In the genomic region with DNA sequence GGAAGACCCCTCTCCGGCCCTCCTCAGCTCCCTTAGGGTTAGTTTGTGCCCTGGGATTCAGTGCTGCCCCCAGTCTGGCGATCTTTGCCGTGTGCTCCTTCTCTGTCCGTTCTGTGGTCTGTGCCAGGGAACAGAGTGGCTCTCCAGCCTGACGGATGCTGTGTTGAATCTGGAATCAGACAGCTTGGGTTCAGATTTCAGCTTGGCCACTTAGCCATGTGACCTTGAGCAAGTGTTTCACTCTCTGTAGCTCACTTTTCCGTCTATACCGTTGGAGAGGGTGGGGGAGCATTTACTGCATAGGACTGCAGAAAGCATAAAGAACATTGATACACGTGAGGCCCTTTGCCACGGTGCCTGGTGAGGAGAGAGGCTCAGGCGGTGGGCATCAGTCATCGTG, we compare ENCODE assay signal across 10 mouse cellular contexts. TPM values are rescaled to one million over a fixed set of nuclear protein-coding genes. Genes with fewer than 3 reads are reported as not detected.
DNase-seq lines count a peak whose midpoint lies in the region; ATAC-seq and TF ChIP-seq lines count a peak whose summit lies in the region.
"Had no signal": no experiment of that assay in that cellular context is flagged by ENCODE, and none has a peak within 500 bp of the region (broad histone marks: within the 10 kb centered on the region; RNA-seq: fewer than 3 reads in every experiment).

No protein-coding gene starts in this region.

- no peak for ATAC-seq in forebrain, embryonic 16.5 days
- no peak for ATAC-seq in heart, embryonic 13.5 days (ENCODE audit: extremely low read depth, insufficient number of reproducible peaks, low FRiP score, low TSS enrichment)
- no peak for ATAC-seq in limb, embryonic 15.5 days (ENCODE audit: insufficient number of reproducible peaks, low FRiP score, low TSS enrichment, low read depth)

- peaks cover 14% of the 10 kb centered on the region for H3K36me3 ChIP-seq in forebrain, embryonic 10.5 days (replicated peaks)
- H3K36me3 ChIP-seq in forebrain, embryonic 16.5 days (ENCODE audit: control insufficient read depth, insufficient read depth), result no peaks in the 10 kb centered on the region
- no peaks in the 10 kb centered on the region for H3K36me3 ChIP-seq in C2C12 (ENCODE audit: control insufficient read depth, insufficient read depth)
- no peaks in the 10 kb centered on the region for H3K36me3 ChIP-seq in heart, embryonic 13.5 days
- H3K36me3 ChIP-seq in limb, embryonic 15.5 days, result no peaks in the 10 kb centered on the region; the same call in 1 of the 2 replicates

- H3K9me3 ChIP-seq in forebrain, embryonic 10.5 days, result no peaks in the 10 kb centered on the region
- no peaks in the 10 kb centered on the region for H3K9me3 ChIP-seq in forebrain, embryonic 16.5 days (ENCODE audit: control insufficient read depth, low read length)
- no peaks in the 10 kb centered on the region for H3K9me3 ChIP-seq in heart, embryonic 13.5 days
- no peaks in the 10 kb centered on the region for H3K9me3 ChIP-seq in limb, embryonic 15.5 days

- H3K4me2 ChIP-seq in forebrain, embryonic 16.5 days (ENCODE audit: low read length), result no peak overlapping the region
- H3K4me2 ChIP-seq in heart, embryonic 13.5 days, result peak overlapping the region; percentile 43
- no peak overlapping the region; the same call in 1 of the 2 replicates for H3K4me2 ChIP-seq in limb, embryonic 15.5 days

- H3K4me1 ChIP-seq in forebrain, embryonic 10.5 days, result peaks cover 86% of the 10 kb centered on the region
- H3K4me1 ChIP-seq in forebrain, embryonic 16.5 days (replicated peaks; ENCODE audit: control insufficient read depth, insufficient read depth, low read length), result peaks cover 20% of the 10 kb centered on the region
- peaks cover 86% of the 10 kb centered on the region for H3K4me1 ChIP-seq in heart, embryonic 13.5 days
- H3K4me1 ChIP-seq in limb, embryonic 15.5 days, result peaks cover 75% of the 10 kb centered on the region

- WGBS in forebrain, embryonic 10.5 days, result 82% methylated on average over 11 of the region's 11 CpGs
- WGBS in forebrain, embryonic 16.5 days, result 68% methylated on average over 11 of the region's 11 CpGs
- WGBS in heart, embryonic 13.5 days, result 47% methylated on average over 11 of the region's 11 CpGs
- 59% methylated on average over 11 of the region's 11 CpGs for WGBS in limb, embryonic 15.5 days

- no peak overlapping the region for H3ac ChIP-seq in C2C12 (ENCODE audit: control insufficient read depth, insufficient read length, low read depth)

- no peak for DNase-seq in forebrain, embryonic 10.5 days (ENCODE audit: extremely low spot score, low spot score)
- no peak for DNase-seq in spleen, adult 12 weeks (ENCODE audit: low spot score)
- no peak for DNase-seq in urinary bladder, adult 18-20 months (ENCODE audit: low spot score in 2 of 2)
- no peak for DNase-seq in adrenal gland, postnatal 25 days
- DNase-seq: B cell, adult 2 months; liver had no signal

- peak overlapping the region; percentile 69; the same call in 1 of the 2 replicates for H3K27ac ChIP-seq in forebrain, embryonic 10.5 days
- no peak overlapping the region for H3K27ac ChIP-seq in forebrain, embryonic 16.5 days (ENCODE audit: low read length)
- peak overlapping the region; percentile 98 for H3K27ac ChIP-seq in heart, embryonic 13.5 days (replicated peaks)
- H3K27ac ChIP-seq in limb, embryonic 15.5 days, result peak overlapping the region; percentile 65

- H3K9ac ChIP-seq in forebrain, embryonic 16.5 days (replicated peaks; ENCODE audit: low read depth, low read length), result no peak overlapping the region
- H3K9ac ChIP-seq in heart, embryonic 13.5 days, result peak overlapping the region; percentile 65
- no peak overlapping the region for H3K9ac ChIP-seq in limb, embryonic 15.5 days

- H3K4me3 ChIP-seq in forebrain, embryonic 10.5 days, result no peak overlapping the region
- H3K4me3 ChIP-seq in forebrain, embryonic 16.5 days (replicated peaks; ENCODE audit: low read length), result no peak overlapping the region
- H3K4me3 ChIP-seq in C2C12 (ENCODE audit: insufficient read depth, poor library complexity, severe bottlenecking), result no peak overlapping the region
- 0 out of 2 replicates have a peak overlapping the region, but pooled peaks have one; percentile 2 for H3K4me3 ChIP-seq in heart, embryonic 13.5 days
- H3K4me3 ChIP-seq in limb, embryonic 15.5 days, result no peak overlapping the region

- TF ChIP-seq CTCF in C2C12 (IDR thresholded peaks at IDR 0.05; ENCODE audit: control insufficient read depth, insufficient read depth, insufficient read length), result no peak

- H3K27me3 ChIP-seq in forebrain, embryonic 10.5 days (ENCODE audit: poor library complexity, severe bottlenecking), result peaks cover 14% of the 10 kb centered on the region; the same call in 1 of the 2 replicates
- no peaks in the 10 kb centered on the region for H3K27me3 ChIP-seq in forebrain, embryonic 16.5 days (replicated peaks; ENCODE audit: control insufficient read depth, insufficient read depth, low read length)
- no peaks in the 10 kb centered on the region for H3K27me3 ChIP-seq in C2C12 (ENCODE audit: control insufficient read depth, insufficient read depth, insufficient read length)
- H3K27me3 ChIP-seq in heart, embryonic 13.5 days (replicated peaks), result no peaks in the 10 kb centered on the region
- no peaks in the 10 kb centered on the region for H3K27me3 ChIP-seq in limb, embryonic 15.5 days

- peaks cover 18% of the 10 kb centered on the region for H3K79me2 ChIP-seq in C2C12 (ENCODE audit: control insufficient read depth, insufficient read depth)

- no peaks in the 10 kb centered on the region for H3K79me3 ChIP-seq in C2C12 (ENCODE audit: low read depth)

TF ChIP-seq in C2C12, 6 proteins besides CTCF, POLR2A, EP300 and RAD21:
- TF ChIP-seq USF1 (IDR thresholded peaks at IDR 0.05; ENCODE audit: low read depth) (peak; percentile 23), MYOD1 (IDR thresholded peaks at IDR 0.05; ENCODE audit: control insufficient read depth, insufficient read length, low read depth) (no peak)

RNA-seq across cellular contexts. Expression of a gene that starts 44.8 kb away (rescaled TPM):
- polyA plus RNA-seq in forebrain, embryonic 10.5 days (2016; fragmentation: Nextera tagmentation; extraction: Ambion mirVana), result 65.5 and 72.6 TPM in 2 replicates
- polyA plus RNA-seq in forebrain, embryonic 16.5 days (2015; fragmentation: Nextera tagmentation; extraction: Ambion mirVana), result 64.9 and 68.8 TPM in 2 replicates
- polyA plus RNA-seq in C2C12 (2012; fragmentation: generic; extraction: Trizol), result 191 TPM
- 76.0 and 82.1 TPM in 2 replicates for polyA plus RNA-seq in heart, embryonic 13.5 days (2015; fragmentation: Nextera tagmentation; extraction: Ambion mirVana)
- polyA plus RNA-seq in limb, embryonic 15.5 days (2015; fragmentation: Nextera tagmentation; extraction: Ambion mirVana), result 52.4 and 53.0 TPM in 2 replicates
- total RNA-seq in adrenal gland, postnatal 25 days (2021), result 133 and 199 TPM in 2 replicates
